Mouse (Mus musculus): ENCODE data around the gene Rnf222.
"Not testable (repeated sequence)": the region's sequence is repeated elsewhere in the genome, so short reads cannot be mapped to it uniquely, and the experiment has no call there.

GRCm38 (mm10) chr11:68936951-68937350 is 48.6 kb downstream of the Rnf222 start:
- not testable (repeated sequence) for TF ChIP-seq CTCF (IDR thresholded peaks at IDR 0.05; ENCODE audit: control insufficient read depth, insufficient read depth, low read length); POLR2A (IDR thresholded peaks at IDR 0.05; ENCODE audit: borderline replicate concordance, control insufficient read depth, low read depth, low read length)
